Mouse (Mus musculus) hindbrain, embryonic 14.5 days (tissue): ENCODE data around the gene Wrap73. TPM values are rescaled to one million over a fixed set of nuclear protein-coding genes. Genes with fewer than 3 reads are reported as not detected.

ENCODE experiments used
- ATAC-seq: fragments of 200-750 bp; cut with Nextera tagmentation; 2 replicates; pipeline ENCODE4 v1.8.0; 2017; ENCODE audit warnings: moderate number of reproducible peaks, mild to moderate bottlenecking, moderate TSS enrichment, moderate library complexity; ENCODE audit not compliant: low FRiP score
- DNase-seq: peaks from one replicate; pipeline ENCODE4 v3.0.0-alpha.2; 2015; ENCODE audit warnings: low spot score
- H3K27ac ChIP-seq: fragments of 300-500 bp; sonication (generic); 2 replicates; pipeline ENCODE4 v1.5.1; 2014; ENCODE audit warnings: mild to moderate bottlenecking, moderate library complexity
- H3K27me3 ChIP-seq: fragments of 300-500 bp; sonication (generic); 2 replicates; pipeline ENCODE4 v1.6.1; 2014; ENCODE audit warnings: mild to moderate bottlenecking, low read length, mixed read lengths; ENCODE audit not compliant: control insufficient read depth, insufficient read depth
- H3K36me3 ChIP-seq: fragments of 300-500 bp; sonication (generic); replicated peaks from 2 replicates; pipeline ENCODE4 v1.6.1; 2014; ENCODE audit not compliant: control insufficient read depth, insufficient read depth
- H3K4me1 ChIP-seq: fragments of 300-500 bp; sonication (generic); replicated peaks from 2 replicates; pipeline ENCODE4 v1.6.1; 2014; ENCODE audit warnings: antibody characterized with exemption, low read length, mixed read lengths; ENCODE audit not compliant: control insufficient read depth, insufficient read depth
- H3K4me2 ChIP-seq: fragments of 300-500 bp; sonication (generic); replicated peaks from 2 replicates; pipeline ENCODE4 v1.6.1; 2014; ENCODE audit warnings: mild to moderate bottlenecking, moderate library complexity
- H3K4me3 ChIP-seq: fragments of 300-500 bp; sonication (generic); replicated peaks from 2 replicates; pipeline ENCODE4 v1.5.1; 2014; ENCODE audit warnings: mild to moderate bottlenecking, low read length
- H3K9ac ChIP-seq: fragments of 300-500 bp; sonication (generic); 2 replicates; pipeline ENCODE4 v1.6.1; 2014
- H3K9me3 ChIP-seq: fragments of 300-500 bp; sonication (generic); 2 replicates; pipeline ENCODE4 v1.6.1; 2016; ENCODE audit warnings: low read length; ENCODE audit not compliant: control insufficient read depth
- WGBS: fragments of 180-500 bp; shearing (Covaris S2); extraction: QIAGEN DNeasy Blood & Tissue Kit; methylation state at CpG from one replicate; pipeline ENCODE4 v1.1.7; 2014; 5-methylcytosine and 5-hydroxymethylcytosine counted together
- polyA plus RNA-seq: library from polyadenylated mRNA; unstranded; fragments of >200 nt; fragmentation: Nextera tagmentation; extraction: Ambion mirVana; gene quantifications from 2 replicates; pipeline ENCODE4 v1.2.1, GENCODE M21; 2014

Gene Wrap73
- polyA plus RNA-seq, 1 experiment from 2014 or later, result 35.3 TPM

- no peak within 1 kb of the TSS for H3K27ac ChIP-seq
- peak; percentile 48 for DNase-seq
- WGBS, result under 1% methylated on average over 59 of the region's 61 CpGs
These were observed 28.5 kb downstream of the Wrap73 start, which contains the start of gene Megf6 for GRCm38 (mm10) chr4:154170506-154171150. Gene Megf6 (plus strand): TSS chr4:154170730.

GRCm38 (mm10) chr4:154171151-154171930, 29.2 kb downstream of the Wrap73 start:
- Histone ChIP-seq H3K9me3 (no peaks in the 10 kb centered on the region), H3K9ac (peak overlapping the region; percentile 32), H3K4me2 (peak overlapping the region; percentile 96), H3K4me1 (peaks cover 19% of the 10 kb centered on the region), H3K27ac (no peak overlapping the region), H3K4me3 (peak overlapping the region; percentile 41), H3K36me3 (no peaks in the 10 kb centered on the region), H3K27me3 (peaks cover 48% of the 10 kb centered on the region)
- DNase-seq (no peak), ATAC-seq (0 out of 2 replicates have a peak, but pooled peaks have one; percentile 11)
- 1% methylated on average over 37 of the region's 37 CpGs for WGBS

More at GRCm38 (mm10) chr4:154170506-154171150, 28.5 kb downstream of the Wrap73 start, which contains the start of gene Megf6:
- peaks cover 19% of the 10 kb centered on the region for H3K4me1 ChIP-seq
- peaks cover 48% of the 10 kb centered on the region for H3K27me3 ChIP-seq
- no peaks in the 10 kb centered on the region for H3K36me3 ChIP-seq
- H3K9me3 ChIP-seq, result no peaks in the 10 kb centered on the region
- H3K4me3 ChIP-seq, result peak within 1 kb of the TSS; percentile 41
- peak; percentile 45; the same call in 1 of the 2 replicates for ATAC-seq
- peak within 1 kb of the TSS; percentile 32 for H3K9ac ChIP-seq
- peak within 1 kb of the TSS; percentile 96 for H3K4me2 ChIP-seq

DNA sequence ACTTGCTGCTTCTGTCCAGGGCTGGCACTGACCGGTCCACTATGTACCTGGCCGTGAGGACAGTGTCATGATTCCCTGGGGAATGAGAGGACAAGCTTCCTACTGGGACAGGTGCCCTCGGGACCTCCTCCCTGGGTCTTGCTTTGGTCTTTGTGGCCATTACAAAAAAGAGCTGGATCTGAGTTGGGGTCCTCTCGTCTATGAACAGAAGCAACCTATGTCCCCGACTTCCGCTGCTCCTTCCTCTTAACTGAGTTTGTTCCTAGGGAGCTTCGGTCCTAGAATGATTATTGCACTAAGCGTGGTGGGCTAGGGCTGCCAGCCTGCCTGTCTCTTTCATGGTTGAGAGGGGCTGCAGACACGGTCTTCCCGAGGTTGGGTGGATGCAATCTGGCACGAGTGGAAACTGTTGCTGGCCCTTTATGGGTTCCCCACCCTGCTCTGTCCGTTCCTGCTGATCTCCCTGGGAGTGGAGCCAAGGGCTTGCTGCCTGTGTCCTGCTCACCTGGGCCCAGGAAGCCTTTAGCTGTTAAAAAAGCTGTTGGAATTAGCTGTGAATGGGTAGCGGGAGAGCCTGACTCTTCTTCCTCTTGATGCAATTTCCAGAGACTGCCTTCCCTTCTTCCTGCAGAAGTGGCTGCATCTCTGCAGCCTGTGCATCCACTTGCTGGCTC, 29.9 kb downstream of the Wrap73 start:
- Histone ChIP-seq H3K4me2 (peak overlapping the region; percentile 96), H3K27me3 (peaks cover 48% of the 10 kb centered on the region), H3K4me1 (peaks cover 19% of the 10 kb centered on the region), H3K4me3 (peak overlapping the region; percentile 41), H3K27ac (no peak overlapping the region), H3K9ac (peak overlapping the region; percentile 28; the same call in 1 of the 2 replicates), H3K9me3 (no peaks in the 10 kb centered on the region), H3K36me3 (no peaks in the 10 kb centered on the region)
- WGBS, result 39% methylated on average over 13 of the region's 13 CpGs
- DNase-seq (no peak), ATAC-seq (no peak)

DNA sequence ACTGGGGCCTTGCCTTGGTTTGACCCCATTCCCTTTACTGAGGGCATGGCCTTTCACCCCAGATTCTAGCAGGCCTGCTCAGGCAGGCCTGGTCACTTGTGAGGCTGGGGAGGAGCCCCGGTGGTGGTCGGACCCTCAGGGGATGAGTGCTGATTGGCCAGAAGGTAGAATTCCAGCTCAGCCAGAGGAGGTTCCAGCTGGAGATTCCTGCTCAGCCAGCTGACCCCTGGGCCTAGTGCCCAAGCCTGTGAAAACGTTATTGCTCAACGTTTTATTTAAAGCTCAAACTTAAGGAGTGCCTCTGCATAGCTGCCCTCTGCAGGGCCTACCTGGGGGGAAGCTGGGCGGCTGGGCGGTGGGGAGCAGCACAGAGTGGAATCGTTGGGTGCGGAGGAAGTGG, 35.1 kb downstream of the Wrap73 start:
- ATAC-seq, result no peak
- 79% methylated on average over 8 of the region's 8 CpGs for WGBS
- no peak overlapping the region for H3K27ac ChIP-seq
- H3K36me3 ChIP-seq, result no peaks in the 10 kb centered on the region
- peaks cover 5% of the 10 kb centered on the region; the same call in 1 of the 2 replicates for H3K4me1 ChIP-seq
- no peak overlapping the region for H3K4me3 ChIP-seq
- DNase-seq, result no peak
- no peak overlapping the region for H3K9ac ChIP-seq
- no peaks in the 10 kb centered on the region for H3K9me3 ChIP-seq
- H3K27me3 ChIP-seq, result peaks cover 9% of the 10 kb centered on the region
- H3K4me2 ChIP-seq, result no peak overlapping the region

DNA sequence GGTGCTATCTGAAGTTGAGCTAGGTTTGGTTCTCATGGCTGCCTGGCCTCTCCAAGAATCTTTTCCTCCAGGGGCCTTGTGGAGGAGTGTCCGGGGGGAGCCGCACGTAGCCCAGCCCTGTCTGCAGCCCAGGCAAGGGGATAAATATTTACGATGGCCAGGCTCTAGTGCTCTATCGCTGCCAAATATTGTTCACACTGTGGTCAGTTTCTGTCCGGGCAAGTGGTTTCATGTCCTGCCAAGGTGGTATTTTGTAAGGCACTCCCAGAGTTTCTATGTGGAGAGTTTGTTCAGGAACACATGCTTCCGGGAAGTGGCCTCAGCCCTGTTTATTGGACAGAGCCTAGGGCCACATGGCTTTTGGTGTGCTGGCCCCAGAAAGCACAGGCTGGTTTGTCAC, 38.8 kb downstream of the Wrap73 start:
- WGBS, result 91% methylated on average over 7 of the region's 7 CpGs
- H3K4me2 ChIP-seq, result no peak overlapping the region
- no peaks in the 10 kb centered on the region for H3K4me1 ChIP-seq
- no peak for DNase-seq
- no peak overlapping the region for H3K9ac ChIP-seq
- H3K4me3 ChIP-seq, result no peak overlapping the region
- H3K36me3 ChIP-seq, result no peaks in the 10 kb centered on the region
- no peaks in the 10 kb centered on the region for H3K9me3 ChIP-seq
- ATAC-seq, result no peak
- no peaks in the 10 kb centered on the region for H3K27me3 ChIP-seq
- H3K27ac ChIP-seq, result no peak overlapping the region

GRCm38 (mm10) chr4:154183566-154183965, 41.4 kb downstream of the Wrap73 start:
- no peaks in the 10 kb centered on the region for H3K27me3 ChIP-seq
- no peak overlapping the region for H3K9ac ChIP-seq
- H3K27ac ChIP-seq, result no peak overlapping the region
- H3K9me3 ChIP-seq, result no peaks in the 10 kb centered on the region
- WGBS, result 82% methylated on average over 5 of the region's 5 CpGs
- no peak overlapping the region for H3K4me2 ChIP-seq
- no peaks in the 10 kb centered on the region for H3K36me3 ChIP-seq
- H3K4me3 ChIP-seq, result no peak overlapping the region
- DNase-seq, result no peak
- no peaks in the 10 kb centered on the region for H3K4me1 ChIP-seq
- no peak for ATAC-seq

DNA sequence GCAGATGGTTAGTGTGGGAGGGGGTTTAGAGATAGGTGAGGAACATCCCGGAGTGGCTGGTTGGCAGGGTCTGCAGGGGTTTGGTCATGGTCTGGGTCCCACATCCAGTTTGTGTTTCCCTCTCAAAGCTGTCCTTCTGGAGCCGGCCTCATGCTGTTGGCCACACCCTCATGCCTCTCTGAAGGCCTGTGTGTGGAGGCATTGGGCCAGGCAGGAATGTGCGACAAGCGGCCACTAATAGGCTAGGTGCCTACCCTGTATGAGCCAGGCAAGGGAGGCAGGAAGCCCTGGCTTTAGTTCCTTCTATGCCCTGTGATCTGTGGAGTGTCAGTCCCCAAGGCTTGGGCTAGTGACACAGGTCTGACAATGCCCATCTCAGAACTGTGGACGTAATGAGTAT, 42.8 kb downstream of the Wrap73 start:
- Histone ChIP-seq H3K9ac (no peak overlapping the region), H3K4me1 (no peaks in the 10 kb centered on the region), H3K27ac (no peak overlapping the region), H3K27me3 (no peaks in the 10 kb centered on the region), H3K4me2 (no peak overlapping the region), H3K9me3 (no peaks in the 10 kb centered on the region), H3K36me3 (no peaks in the 10 kb centered on the region), H3K4me3 (no peak overlapping the region)
- WGBS, result 80% methylated on average over 5 of the region's 5 CpGs
- ATAC-seq, result no peak
- no peak for DNase-seq

- Histone ChIP-seq H3K9ac (no peak overlapping the region), H3K4me1 (no peaks in the 10 kb centered on the region), H3K4me2 (no peak overlapping the region), H3K9me3 (no peaks in the 10 kb centered on the region), H3K4me3 (no peak overlapping the region), H3K27me3 (no peaks in the 10 kb centered on the region), H3K27ac (no peak overlapping the region), H3K36me3 (no peaks in the 10 kb centered on the region)
- no peak for ATAC-seq
- DNase-seq, result no peak
- WGBS, result 84% methylated on average over 11 of the region's 11 CpGs
These were observed 43.9 kb downstream of the Wrap73 start for GRCm38 (mm10) chr4:154186002-154186537.

DNA sequence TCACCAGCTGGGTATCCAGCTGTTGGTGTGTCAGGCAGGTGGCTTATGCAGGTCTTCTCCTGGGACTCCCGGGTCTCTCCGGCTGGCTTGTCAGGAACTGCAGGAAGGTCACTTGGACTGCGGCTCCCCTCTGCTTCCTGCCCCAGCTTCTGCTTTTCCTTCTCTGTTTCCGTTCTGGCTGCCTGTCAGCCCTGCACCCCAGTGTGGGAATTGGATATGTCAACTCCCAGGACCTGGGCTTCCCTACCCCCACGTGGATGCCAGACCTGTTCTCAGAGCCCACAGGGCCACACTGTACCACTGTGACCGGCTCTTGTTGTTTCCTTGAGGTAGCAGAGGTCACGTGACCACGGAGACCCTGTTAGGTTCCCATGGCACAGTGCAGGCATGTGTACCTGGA, 46.8 kb downstream of the Wrap73 start:
- ATAC-seq, result no peak
- H3K27ac ChIP-seq, result no peak overlapping the region
- 78% methylated on average over 8 of the region's 8 CpGs for WGBS

More for the DNA sequence above, 46.8 kb downstream of the Wrap73 start:
- Histone ChIP-seq H3K9ac (no peak overlapping the region), H3K36me3 (no peaks in the 10 kb centered on the region), H3K4me1 (no peaks in the 10 kb centered on the region), H3K9me3 (no peaks in the 10 kb centered on the region), H3K27me3 (no peaks in the 10 kb centered on the region), H3K4me2 (no peak overlapping the region), H3K4me3 (no peak overlapping the region)
- no peak for DNase-seq
